Mouse (Mus musculus): ENCODE measurements around the gene Ints11.
A peak's percentile ranks its signal among the peaks of the same experiment; 100 is the strongest.

Gene Ints11

DNA sequence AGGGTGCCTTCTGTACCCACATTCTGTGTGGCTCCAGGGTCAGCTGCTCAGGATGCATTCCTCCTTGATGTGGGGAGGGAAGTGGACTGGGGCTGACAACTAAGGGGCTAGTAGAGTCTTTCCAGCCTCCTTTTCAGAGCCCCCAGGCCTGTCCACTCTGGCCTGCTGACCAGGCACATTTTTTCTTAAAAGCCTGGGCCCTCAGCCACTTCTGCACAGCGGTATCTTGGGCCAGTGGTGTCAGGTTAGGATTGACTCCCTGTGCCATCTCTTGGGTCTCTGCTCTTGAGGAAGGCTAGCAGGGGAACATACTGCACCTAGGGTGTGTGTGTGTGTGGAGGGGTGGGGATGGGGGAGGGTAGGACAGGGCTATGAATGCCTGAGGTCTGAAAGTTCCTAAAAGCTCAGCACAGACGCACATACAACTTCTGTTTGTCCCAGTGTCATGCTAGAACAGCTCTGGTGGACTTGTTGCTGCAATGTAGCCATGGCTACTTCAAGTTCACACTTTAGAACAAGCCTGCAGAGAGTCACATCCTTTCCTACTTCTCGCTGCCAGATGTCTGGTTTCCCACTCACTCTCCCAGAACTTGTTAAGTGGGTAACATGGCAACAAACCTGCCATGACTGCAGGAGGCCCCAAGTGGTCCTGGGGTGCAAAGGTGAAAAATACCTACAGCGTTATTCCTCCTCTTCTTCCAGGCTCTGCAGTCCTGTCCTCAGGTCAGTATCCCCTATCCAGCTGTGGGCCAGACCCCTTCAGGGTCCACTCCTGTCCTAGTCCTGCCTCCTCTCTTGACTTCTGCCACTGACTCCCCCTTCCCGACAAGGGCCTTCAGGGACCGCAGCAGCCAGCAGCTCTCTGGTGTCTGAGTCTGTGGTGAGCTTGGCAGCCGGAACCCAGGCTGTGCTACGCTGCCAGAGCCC lies 29.0 kb upstream of the Ints11 start:
- no peaks in the 10 kb centered on the region for H3K36me3 ChIP-seq (ENCODE audit: control insufficient read depth, insufficient read depth, low read length, poor library complexity, severe bottlenecking)
- DNase-seq (ENCODE audit: low read depth, low spot score) = no peak

DNA sequence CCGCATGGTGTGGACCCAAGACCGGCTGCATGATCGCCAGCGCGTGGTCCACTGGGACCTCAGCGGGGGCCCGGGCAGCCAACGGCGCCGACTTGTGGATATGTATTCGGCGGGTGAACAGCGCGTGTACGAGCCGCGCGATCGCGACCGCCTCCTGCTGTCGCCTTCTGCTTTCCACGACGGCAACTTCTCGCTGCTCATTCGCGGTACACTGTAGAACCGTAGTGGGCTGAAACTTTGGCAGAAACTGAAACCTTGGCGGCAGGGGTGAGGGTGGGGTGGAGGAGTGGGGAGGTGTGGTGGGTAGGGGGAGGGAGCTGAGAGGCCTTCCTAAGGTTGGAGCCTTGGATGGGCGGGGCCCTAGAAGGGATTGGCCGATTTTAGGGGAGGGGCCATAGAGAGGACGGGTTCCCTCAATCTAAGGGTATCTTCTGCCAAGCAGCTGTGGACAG lies 28.3 kb upstream of the Ints11 start:
- peak; percentile 85 for DNase-seq (ENCODE audit: low read depth, low spot score)
- Histone ChIP-seq H3K36me3 (ENCODE audit: control insufficient read depth, insufficient read depth, low read length, poor library complexity, severe bottlenecking) (no peaks in the 10 kb centered on the region), H3K27me3 (ENCODE audit: control insufficient read depth, insufficient read depth, low read length, poor library complexity, severe bottlenecking) (no peaks in the 10 kb centered on the region)

More for the DNA sequence above, 29.0 kb upstream of the Ints11 start:
- no peaks in the 10 kb centered on the region for H3K27me3 ChIP-seq (ENCODE audit: control insufficient read depth, insufficient read depth, low read length, poor library complexity, severe bottlenecking)

DNA sequence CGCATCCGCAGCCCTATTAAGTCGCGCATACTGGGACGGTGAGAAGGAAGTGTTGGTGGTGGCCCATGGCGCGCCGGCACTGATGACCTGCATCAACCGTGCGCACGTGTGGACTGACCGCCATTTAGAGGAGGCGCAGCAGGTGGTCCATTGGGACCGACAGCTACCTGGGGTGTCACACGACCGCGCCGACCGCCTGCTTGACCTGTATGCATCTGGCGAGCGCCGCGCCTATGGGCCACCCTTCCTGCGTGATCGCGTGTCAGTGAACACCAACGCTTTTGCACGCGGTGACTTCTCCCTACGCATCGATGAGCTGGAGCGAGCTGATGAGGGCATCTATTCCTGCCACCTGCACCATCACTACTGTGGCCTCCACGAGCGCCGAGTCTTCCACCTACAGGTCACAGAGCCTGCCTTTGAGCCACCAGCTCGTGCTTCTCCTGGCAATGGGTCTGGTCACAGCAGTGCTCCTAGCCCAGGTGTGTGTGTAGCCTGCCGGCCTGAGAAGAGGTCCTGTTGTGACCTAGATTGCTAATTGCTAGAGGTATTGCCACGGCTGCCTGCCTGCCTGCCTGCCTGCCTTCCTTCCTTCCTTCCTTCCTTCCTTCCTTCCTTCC lies 27.6 kb upstream of the Ints11 start:
- H3K36me3 ChIP-seq (ENCODE audit: control insufficient read depth, insufficient read depth, low read length, poor library complexity, severe bottlenecking) = no peaks in the 10 kb centered on the region
- peak; percentile 64 for DNase-seq (ENCODE audit: low read depth, low spot score)
- no peaks in the 10 kb centered on the region for H3K27me3 ChIP-seq (ENCODE audit: control insufficient read depth, insufficient read depth, low read length, poor library complexity, severe bottlenecking)

DNA sequence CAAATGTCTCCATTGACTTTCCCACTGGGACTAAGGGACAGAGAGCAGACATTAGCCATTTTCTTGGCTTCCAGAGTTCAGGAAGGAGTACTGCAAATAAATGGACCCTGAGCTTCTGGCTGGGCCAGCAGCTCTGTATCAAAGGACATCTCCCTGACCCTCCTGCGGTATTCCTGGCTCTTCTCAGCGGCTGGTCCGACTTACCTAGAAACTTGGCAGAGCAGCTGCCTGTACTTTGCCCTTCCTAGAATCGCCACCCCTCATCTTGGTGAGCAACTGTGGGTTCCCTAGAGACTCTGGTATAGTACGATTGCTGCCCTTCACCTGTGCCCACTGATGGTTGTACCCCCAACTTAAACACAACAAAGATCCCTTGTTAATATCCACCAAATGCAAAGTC lies 26.1 kb upstream of the Ints11 start:
- DNase-seq (ENCODE audit: low read depth, low spot score) = no peak
- Histone ChIP-seq H3K27me3 (ENCODE audit: control insufficient read depth, insufficient read depth, low read length, poor library complexity, severe bottlenecking) (no peaks in the 10 kb centered on the region), H3K36me3 (ENCODE audit: control insufficient read depth, insufficient read depth, low read length, poor library complexity, severe bottlenecking) (no peaks in the 10 kb centered on the region)

DNA sequence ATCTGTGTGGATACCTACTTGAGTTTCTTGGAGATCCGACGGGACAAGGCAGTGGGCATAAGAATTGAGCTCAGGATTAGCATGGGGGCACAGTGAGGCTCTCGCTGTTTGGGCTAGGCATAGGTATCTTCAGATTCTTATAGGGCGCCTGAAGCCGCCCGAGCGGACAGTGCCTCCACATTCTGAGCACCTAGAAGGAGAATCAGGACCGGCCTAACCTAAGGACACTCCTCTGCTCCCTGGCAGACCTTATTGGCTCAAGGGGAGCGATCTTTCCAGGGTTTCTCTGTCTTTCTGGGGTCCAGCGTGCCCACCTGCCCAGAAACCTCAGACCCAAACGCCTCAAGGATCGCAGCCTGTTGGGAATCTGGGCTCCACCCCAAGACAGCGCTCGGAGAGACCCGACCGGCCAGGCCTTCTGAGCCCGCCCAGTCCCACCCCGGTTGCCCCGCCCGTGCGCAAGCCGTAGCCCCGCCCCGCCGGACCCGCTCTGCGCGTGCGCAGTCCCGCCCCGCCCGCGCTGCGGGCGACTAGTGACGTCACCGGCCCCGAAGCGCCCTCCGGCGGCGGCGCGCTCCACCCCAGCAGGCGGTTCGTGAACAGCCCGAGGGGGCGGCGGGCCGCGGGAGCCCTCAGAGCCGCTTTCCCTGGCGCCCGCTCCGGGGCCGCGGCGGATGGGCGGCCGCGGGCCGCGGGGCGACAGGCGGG lies 22.3 kb upstream of the Ints11 start, which contains the start of gene Dvl1:
Dvl1 (plus strand) TSS at position 532 of the 708 bp plus-strand sequence.
- H3K27me3 ChIP-seq (ENCODE audit: control insufficient read depth, insufficient read depth, low read length, poor library complexity, severe bottlenecking) = no peaks in the 10 kb centered on the region
- DNase-seq (ENCODE audit: low read depth, low spot score) = peak; percentile 95

DNA sequence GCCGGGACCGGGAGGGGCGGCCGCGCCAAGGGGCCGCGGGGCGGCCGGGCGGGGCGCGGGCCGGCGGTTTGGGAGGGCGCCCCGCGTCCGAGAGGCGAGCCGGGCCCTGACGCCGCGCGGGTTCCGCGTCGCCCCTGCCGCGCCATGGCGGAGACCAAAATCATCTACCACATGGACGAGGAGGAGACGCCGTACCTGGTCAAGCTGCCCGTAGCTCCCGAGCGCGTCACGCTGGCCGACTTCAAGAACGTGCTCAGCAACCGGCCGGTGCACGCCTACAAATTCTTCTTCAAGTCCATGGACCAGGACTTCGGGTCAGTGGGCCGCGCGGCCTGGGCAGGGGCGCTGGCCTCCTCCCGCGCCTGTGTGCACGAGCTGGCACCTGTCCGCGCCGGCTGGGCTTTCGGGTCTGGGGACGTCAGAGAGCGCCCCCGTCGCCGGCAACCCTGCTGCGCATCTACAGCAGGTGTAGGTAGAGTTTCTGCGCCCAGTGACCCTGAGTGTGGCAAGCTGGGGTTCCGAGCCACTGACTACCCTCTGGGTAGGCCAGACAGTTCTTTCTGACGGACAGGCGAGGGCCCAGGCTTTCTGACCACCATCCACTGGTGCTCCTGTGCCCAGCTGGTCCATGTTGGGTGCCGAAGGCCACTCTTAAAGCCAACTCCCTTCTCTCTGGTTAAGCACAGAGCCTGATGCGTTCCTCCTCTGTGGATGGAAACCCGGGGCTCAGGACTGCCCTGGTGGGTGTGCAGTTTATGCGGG lies 21.6 kb upstream of the Ints11 start:
- Histone ChIP-seq H3K36me3 (ENCODE audit: control insufficient read depth, insufficient read depth, low read length, poor library complexity, severe bottlenecking) (no peaks in the 10 kb centered on the region), H3K27me3 (ENCODE audit: control insufficient read depth, insufficient read depth, low read length, poor library complexity, severe bottlenecking) (no peaks in the 10 kb centered on the region)
- peak; percentile 55 for DNase-seq (ENCODE audit: low read depth, low spot score)

More for the DNA sequence above, 22.3 kb upstream of the Ints11 start, which contains the start of gene Dvl1:
- H3K36me3 ChIP-seq (ENCODE audit: control insufficient read depth, insufficient read depth, low read length, poor library complexity, severe bottlenecking) = no peaks in the 10 kb centered on the region

DNA sequence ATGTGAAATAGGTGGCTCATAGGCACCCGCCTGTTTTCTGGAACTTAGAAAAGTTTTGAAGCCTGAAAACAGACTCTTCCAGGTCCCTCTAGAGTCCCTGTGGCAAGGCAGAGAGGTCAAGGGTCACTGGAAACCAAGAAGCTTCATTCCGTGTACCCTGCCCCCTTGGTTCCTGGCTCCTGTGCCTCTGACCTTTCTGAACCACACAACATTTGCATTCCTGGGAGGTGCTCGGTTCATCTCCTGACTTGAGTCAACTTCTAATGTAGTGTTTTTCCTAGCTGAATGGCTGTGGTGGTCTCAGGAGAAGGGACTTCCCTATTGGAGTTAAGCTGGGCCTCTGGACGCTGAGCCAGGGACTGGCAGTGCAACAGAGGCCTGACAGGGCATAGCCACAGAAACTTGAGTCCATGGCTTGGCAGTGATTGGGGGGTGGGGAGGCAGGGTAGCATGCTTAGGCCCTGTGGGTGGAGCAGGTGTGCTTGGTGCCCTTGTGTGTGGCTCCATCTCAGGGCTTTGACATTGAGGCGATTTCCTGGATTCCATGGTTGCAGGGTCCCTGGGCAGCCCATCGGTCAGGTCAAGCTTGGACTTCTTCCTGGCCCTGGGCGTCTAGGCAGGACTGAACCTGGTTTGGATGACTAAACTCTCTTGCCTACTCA lies 20.8 kb upstream of the Ints11 start:
- Histone ChIP-seq H3K27me3 (ENCODE audit: control insufficient read depth, insufficient read depth, low read length, poor library complexity, severe bottlenecking) (no peaks in the 10 kb centered on the region), H3K36me3 (ENCODE audit: control insufficient read depth, insufficient read depth, low read length, poor library complexity, severe bottlenecking) (no peaks in the 10 kb centered on the region)
- no peak for DNase-seq (ENCODE audit: low read depth, low spot score)

DNA sequence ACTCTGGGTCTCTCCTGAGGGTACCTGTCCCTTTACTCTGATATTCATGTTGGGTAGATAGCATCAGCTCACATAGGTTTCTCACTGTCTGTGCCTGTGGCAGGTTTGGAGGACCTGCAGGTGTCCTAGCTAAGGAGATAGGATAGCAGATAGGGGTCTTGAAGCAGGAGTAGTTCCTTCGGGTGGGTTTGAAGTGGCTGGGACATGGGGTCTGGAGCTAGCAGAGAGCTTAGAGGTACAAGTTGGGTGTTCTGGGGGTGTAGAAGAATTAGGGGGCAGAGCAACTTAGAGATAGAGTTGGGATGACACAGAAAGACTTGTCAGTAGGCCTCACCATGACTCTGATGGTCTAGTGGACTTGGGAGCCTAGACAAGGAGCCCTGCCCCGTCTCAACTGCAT lies 20.0 kb upstream of the Ints11 start:
- no peaks in the 10 kb centered on the region for H3K27me3 ChIP-seq (ENCODE audit: control insufficient read depth, insufficient read depth, low read length, poor library complexity, severe bottlenecking)
- no peaks in the 10 kb centered on the region for H3K36me3 ChIP-seq (ENCODE audit: control insufficient read depth, insufficient read depth, low read length, poor library complexity, severe bottlenecking)

DNA sequence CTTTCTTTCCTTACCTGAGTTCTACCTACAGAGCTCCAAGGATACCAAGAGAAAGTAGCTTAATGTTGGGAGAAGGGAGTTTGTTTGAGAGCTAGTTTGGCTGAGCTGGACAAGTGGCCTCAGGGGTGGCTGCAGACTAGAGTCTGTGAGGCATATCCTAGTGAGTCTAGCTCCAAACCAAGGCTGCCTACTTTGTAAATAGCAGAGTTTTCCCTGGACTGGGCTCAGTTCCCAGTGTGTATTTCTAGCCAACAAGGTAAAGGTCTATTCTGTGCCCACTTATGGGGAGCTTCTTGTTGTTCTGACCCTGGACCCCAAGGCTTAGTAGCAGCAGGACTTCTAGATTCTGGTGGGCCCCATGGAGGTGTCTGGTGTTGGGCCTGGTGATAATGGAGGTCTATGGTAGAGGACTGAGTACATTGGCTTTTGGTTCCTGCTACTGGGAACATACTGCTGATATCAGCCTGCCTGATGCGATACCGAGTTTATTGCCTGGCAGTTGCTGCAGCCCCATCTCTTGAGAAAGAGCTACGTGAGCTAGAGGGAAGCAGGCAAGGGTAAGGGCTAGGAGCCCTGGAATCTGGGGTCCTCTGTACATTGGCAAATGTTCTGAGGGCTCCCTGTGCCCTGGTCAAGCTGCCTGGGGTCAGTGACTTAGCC lies 19.4 kb upstream of the Ints11 start:
- no peak for DNase-seq (ENCODE audit: low read depth, low spot score)
- Histone ChIP-seq H3K36me3 (ENCODE audit: control insufficient read depth, insufficient read depth, low read length, poor library complexity, severe bottlenecking) (no peaks in the 10 kb centered on the region), H3K27me3 (ENCODE audit: control insufficient read depth, insufficient read depth, low read length, poor library complexity, severe bottlenecking) (no peaks in the 10 kb centered on the region)

More for the DNA sequence above, 20.0 kb upstream of the Ints11 start:
- no peak for DNase-seq (ENCODE audit: low read depth, low spot score)

DNA sequence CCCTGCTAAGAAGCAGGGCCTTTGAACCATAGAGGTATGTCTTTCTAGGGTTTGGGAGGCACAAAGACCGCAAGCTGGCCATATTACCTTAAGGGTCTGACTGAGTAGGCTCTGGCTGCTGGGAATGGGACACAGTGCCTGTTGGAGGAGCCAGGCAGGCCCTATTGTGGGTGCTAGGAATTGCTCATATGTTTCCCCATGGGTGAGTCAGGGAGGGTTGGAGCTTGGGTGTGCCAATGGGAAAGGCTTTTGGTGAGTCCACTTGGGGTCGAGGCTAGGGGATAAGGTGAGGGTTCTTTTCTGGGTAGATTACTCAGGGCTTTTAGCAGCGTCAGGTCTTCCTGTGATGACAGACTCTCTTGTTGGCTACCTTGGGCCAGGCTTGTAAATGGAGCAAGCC lies 18.0 kb upstream of the Ints11 start:
- no peak for DNase-seq (ENCODE audit: low read depth, low spot score)

DNA sequence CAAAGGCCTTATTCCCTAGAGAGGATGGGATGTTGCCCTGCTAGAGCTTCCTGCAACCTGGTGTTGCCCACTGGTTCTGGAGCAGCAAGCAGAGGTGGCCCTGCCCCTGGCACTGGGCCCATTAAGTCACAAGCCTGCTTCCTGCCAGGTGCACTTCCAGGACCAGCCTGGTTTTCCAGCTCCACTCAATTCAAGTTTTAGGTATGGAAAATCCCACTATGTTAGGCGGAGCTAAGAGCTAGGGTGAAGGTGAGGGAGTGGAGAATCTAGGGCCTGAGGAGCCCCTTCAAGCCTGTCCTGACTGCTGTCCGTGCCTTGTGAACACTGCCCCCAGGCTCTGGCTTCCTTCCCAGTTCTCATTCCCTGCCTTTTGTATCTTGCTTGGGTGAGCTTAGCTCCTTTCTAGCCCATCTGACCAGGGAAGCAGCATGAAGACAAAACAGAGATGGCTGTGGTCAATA lies 17.4 kb upstream of the Ints11 start:
- Histone ChIP-seq H3K36me3 (ENCODE audit: control insufficient read depth, insufficient read depth, low read length, poor library complexity, severe bottlenecking) (no peaks in the 10 kb centered on the region; the same call in 1 of the 2 replicates), H3K27me3 (ENCODE audit: control insufficient read depth, insufficient read depth, low read length, poor library complexity, severe bottlenecking) (no peaks in the 10 kb centered on the region)
- no peak for DNase-seq (ENCODE audit: low read depth, low spot score)

More for the DNA sequence above, 18.0 kb upstream of the Ints11 start:
- Histone ChIP-seq H3K27me3 (ENCODE audit: control insufficient read depth, insufficient read depth, low read length, poor library complexity, severe bottlenecking) (no peaks in the 10 kb centered on the region), H3K36me3 (ENCODE audit: control insufficient read depth, insufficient read depth, low read length, poor library complexity, severe bottlenecking) (no peaks in the 10 kb centered on the region; the same call in 1 of the 2 replicates)

DNA sequence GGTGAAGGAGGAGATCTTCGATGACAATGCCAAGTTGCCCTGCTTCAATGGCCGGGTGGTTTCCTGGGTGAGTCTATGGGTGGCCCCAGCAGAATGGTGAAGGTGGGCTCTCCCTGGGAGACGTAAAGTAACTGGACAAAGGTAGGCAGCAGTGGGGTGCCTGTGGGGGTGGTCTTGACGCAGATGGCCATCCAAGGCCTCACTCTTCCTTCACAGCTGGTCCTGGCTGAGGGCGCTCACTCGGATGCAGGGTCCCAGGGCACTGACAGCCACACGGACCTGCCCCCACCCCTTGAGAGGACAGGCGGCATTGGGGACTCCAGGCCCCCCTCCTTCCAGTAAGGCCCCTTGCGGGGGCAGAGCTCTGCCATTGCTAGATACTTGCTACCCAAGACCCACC lies 15.9 kb upstream of the Ints11 start:
- no peaks in the 10 kb centered on the region; the same call in 1 of the 2 replicates for H3K36me3 ChIP-seq (ENCODE audit: control insufficient read depth, insufficient read depth, low read length, poor library complexity, severe bottlenecking)
- H3K27me3 ChIP-seq (ENCODE audit: control insufficient read depth, insufficient read depth, low read length, poor library complexity, severe bottlenecking) = no peaks in the 10 kb centered on the region
- DNase-seq (ENCODE audit: low read depth, low spot score) = no peak

DNA sequence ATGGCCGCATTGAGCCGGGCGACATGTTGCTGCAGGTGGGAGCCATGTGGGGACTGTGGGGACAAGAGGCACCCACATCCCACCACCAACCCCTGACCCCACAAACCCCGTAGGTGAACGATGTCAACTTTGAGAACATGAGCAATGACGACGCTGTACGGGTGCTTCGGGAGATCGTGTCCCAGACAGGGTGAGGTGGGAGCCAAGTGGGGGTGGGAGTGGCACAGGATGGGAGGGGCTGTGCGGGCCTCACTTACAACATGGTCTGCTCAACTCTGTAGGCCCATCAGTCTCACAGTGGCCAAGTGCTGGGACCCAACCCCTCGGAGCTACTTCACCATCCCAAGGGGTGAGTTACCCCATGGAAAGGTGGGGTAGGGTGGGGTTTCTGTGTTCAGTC lies 14.4 kb upstream of the Ints11 start:
- DNase-seq (ENCODE audit: low read depth, low spot score) = no peak

More for the DNA sequence above, 14.4 kb upstream of the Ints11 start:
- Histone ChIP-seq H3K36me3 (ENCODE audit: control insufficient read depth, insufficient read depth, low read length, poor library complexity, severe bottlenecking) (no peaks in the 10 kb centered on the region; the same call in 1 of the 2 replicates), H3K27me3 (ENCODE audit: control insufficient read depth, insufficient read depth, low read length, poor library complexity, severe bottlenecking) (no peaks in the 10 kb centered on the region)
